In the genomic region with DNA sequence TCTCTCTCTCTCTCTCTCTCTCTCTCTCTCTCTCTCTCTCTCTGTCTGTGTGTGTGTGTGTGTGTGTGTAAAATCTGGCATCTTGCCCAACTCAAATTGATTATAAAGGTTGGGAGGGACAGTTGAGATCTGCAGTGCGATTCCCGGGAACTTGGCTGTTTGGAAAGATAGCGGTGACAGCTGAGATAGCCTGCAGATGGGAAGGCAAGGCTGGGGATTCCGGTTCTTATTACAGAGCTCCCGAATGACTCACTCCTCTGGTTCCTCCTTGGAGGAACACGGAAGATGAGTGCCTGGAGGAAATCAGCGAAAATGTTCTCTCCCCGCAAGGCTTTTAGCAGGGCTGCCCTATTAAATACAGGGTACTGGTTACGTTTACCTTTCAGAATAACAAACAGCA, we compare ENCODE assay signal across 12 mouse cellular contexts.
A peak's percentile ranks its signal among the peaks of the same experiment; 100 is the strongest.
DNase-seq lines count a peak whose midpoint lies in the region; ATAC-seq and TF ChIP-seq lines count a peak whose summit lies in the region.
"Had no signal": no experiment of that assay in that cellular context is flagged by ENCODE, and none has a peak within 500 bp of the region (broad histone marks: within the 10 kb centered on the region; RNA-seq: fewer than 3 reads in every experiment).

No protein-coding gene starts in this region.

- 57% methylated on average over 9 of the region's 9 CpGs for WGBS in forebrain, postnatal 0 days
- 78% methylated on average over 9 of the region's 9 CpGs for WGBS in forebrain, embryonic 11.5 days
- 57% methylated on average over 9 of the region's 9 CpGs for WGBS in stomach, embryonic 15.5 days
- 42% methylated on average over 9 of the region's 9 CpGs for WGBS in stomach, postnatal 0 days
- WGBS in hindbrain, embryonic 10.5 days, result 74% methylated on average over 9 of the region's 9 CpGs

- H3K9ac ChIP-seq in forebrain, postnatal 0 days, result no peak overlapping the region
- H3K9ac ChIP-seq in forebrain, embryonic 11.5 days (ENCODE audit: low read length), result no peak overlapping the region
- H3K9ac ChIP-seq in stomach, embryonic 15.5 days, result no peak overlapping the region
- H3K9ac ChIP-seq in stomach, postnatal 0 days (ENCODE audit: low read length), result no peak overlapping the region
- H3K9ac ChIP-seq: limb, embryonic 15.5 days; midbrain, embryonic 13.5 days had no signal

- no peak for TF ChIP-seq CTCF in forebrain, postnatal 0 days (IDR thresholded peaks at IDR 0.05; ENCODE audit: low read depth)
- no peak for TF ChIP-seq CTCF in stomach, postnatal 0 days (IDR thresholded peaks at IDR 0.05; ENCODE audit: low read depth)

- no peak overlapping the region for H3K4me2 ChIP-seq in forebrain, postnatal 0 days (ENCODE audit: low read depth)
- H3K4me2 ChIP-seq in forebrain, embryonic 11.5 days (ENCODE audit: low read depth, low read length, severe bottlenecking), result no peak overlapping the region
- no peak overlapping the region for H3K4me2 ChIP-seq in stomach, embryonic 15.5 days
- no peak overlapping the region for H3K4me2 ChIP-seq in stomach, postnatal 0 days (replicated peaks; ENCODE audit: low read depth)
- H3K4me2 ChIP-seq: limb, embryonic 15.5 days; midbrain, embryonic 13.5 days had no signal

- TF ChIP-seq EP300 in stomach, postnatal 0 days (optimal IDR thresholded peaks at IDR 0.05), result no peak

- no peaks in the 10 kb centered on the region for H3K36me3 ChIP-seq in forebrain, postnatal 0 days (ENCODE audit: insufficient read depth)
- no peaks in the 10 kb centered on the region for H3K36me3 ChIP-seq in forebrain, embryonic 11.5 days (ENCODE audit: control insufficient read depth, insufficient read depth, low read length)
- H3K36me3 ChIP-seq in stomach, embryonic 15.5 days, result no peaks in the 10 kb centered on the region
- no peaks in the 10 kb centered on the region for H3K36me3 ChIP-seq in stomach, postnatal 0 days (ENCODE audit: control insufficient read depth, insufficient read depth, low read length)
- H3K36me3 ChIP-seq in hindbrain, embryonic 10.5 days, result no peaks in the 10 kb centered on the region
- H3K36me3 ChIP-seq: limb, embryonic 15.5 days; midbrain, embryonic 13.5 days had no signal

- H3K4me3 ChIP-seq in forebrain, postnatal 0 days (ENCODE audit: low read depth, low read length), result no peak overlapping the region
- H3K4me3 ChIP-seq in forebrain, embryonic 11.5 days (ENCODE audit: low read depth, low read length), result no peak overlapping the region
- H3K4me3 ChIP-seq in stomach, embryonic 15.5 days (replicated peaks), result no peak overlapping the region
- no peak overlapping the region for H3K4me3 ChIP-seq in stomach, postnatal 0 days (ENCODE audit: low read depth, low read length)
- no peak overlapping the region for H3K4me3 ChIP-seq in hindbrain, embryonic 10.5 days
- H3K4me3 ChIP-seq: erythroblast, embryonic 14.5 days; limb, embryonic 15.5 days; midbrain, embryonic 13.5 days had no signal

- no peaks in the 10 kb centered on the region for H3K4me1 ChIP-seq in forebrain, postnatal 0 days (ENCODE audit: insufficient read depth)
- H3K4me1 ChIP-seq in forebrain, embryonic 11.5 days (replicated peaks; ENCODE audit: control insufficient read depth, insufficient read depth, low read length), result no peaks in the 10 kb centered on the region
- H3K4me1 ChIP-seq in stomach, embryonic 15.5 days, result no peaks in the 10 kb centered on the region
- H3K4me1 ChIP-seq in stomach, postnatal 0 days (replicated peaks; ENCODE audit: control insufficient read depth, insufficient read depth), result no peaks in the 10 kb centered on the region
- H3K4me1 ChIP-seq in hindbrain, embryonic 10.5 days (replicated peaks), result no peaks in the 10 kb centered on the region
- H3K4me1 ChIP-seq: limb, embryonic 15.5 days; midbrain, embryonic 13.5 days had no signal

- no peak overlapping the region for H3K27ac ChIP-seq in forebrain, postnatal 0 days (ENCODE audit: low read depth, low read length)
- H3K27ac ChIP-seq in forebrain, embryonic 11.5 days (ENCODE audit: low read depth, low read length), result no peak overlapping the region
- H3K27ac ChIP-seq in stomach, embryonic 15.5 days, result no peak overlapping the region
- H3K27ac ChIP-seq in stomach, postnatal 0 days (replicated peaks), result no peak overlapping the region
- H3K27ac ChIP-seq in hindbrain, embryonic 10.5 days, result no peak overlapping the region
- H3K27ac ChIP-seq: limb, embryonic 15.5 days; midbrain, embryonic 13.5 days had no signal

- ATAC-seq in forebrain, postnatal 0 days, result peak; percentile 47; the same call in 1 of the 2 replicates
- ATAC-seq in forebrain, embryonic 11.5 days (replicated peaks; ENCODE audit: low FRiP score), result no peak
- ATAC-seq in stomach, embryonic 15.5 days (ENCODE audit: insufficient read depth, low FRiP score, low read depth), result 0 out of 2 replicates have a peak, but pooled peaks have one; percentile 27
- ATAC-seq in stomach, postnatal 0 days (ENCODE audit: low FRiP score, low TSS enrichment), result no peak
- ATAC-seq: midbrain, embryonic 13.5 days had no signal

- no peaks in the 10 kb centered on the region for H3K9me3 ChIP-seq in forebrain, postnatal 0 days (ENCODE audit: low read length)
- no peaks in the 10 kb centered on the region for H3K9me3 ChIP-seq in forebrain, embryonic 11.5 days (ENCODE audit: control insufficient read depth, low read length)
- no peaks in the 10 kb centered on the region for H3K9me3 ChIP-seq in stomach, embryonic 15.5 days
- H3K9me3 ChIP-seq in stomach, postnatal 0 days (ENCODE audit: control insufficient read depth, low read length), result no peaks in the 10 kb centered on the region
- H3K9me3 ChIP-seq in hindbrain, embryonic 10.5 days, result no peaks in the 10 kb centered on the region
- H3K9me3 ChIP-seq: limb, embryonic 15.5 days; midbrain, embryonic 13.5 days had no signal

- DNase-seq in forebrain, postnatal 0 days, result peak; percentile 14
- no peak for DNase-seq in forebrain, embryonic 11.5 days (ENCODE audit: low spot score)
- peak; percentile 3 for DNase-seq in layer of hippocampus, adult 11-12 months (ENCODE audit: low spot score)
- no peak for DNase-seq in layer of hippocampus, postnatal 25 days (ENCODE audit: extremely low spot score in 1 of 2, low spot score in 1 of 2)
- no peak for DNase-seq in stomach, postnatal 0 days (ENCODE audit: low spot score)
- DNase-seq in right cerebral cortex, postnatal 36 days (ENCODE audit: low spot score in 2 of 2), result peak; percentile 2 to 3
- DNase-seq in hindbrain, embryonic 10.5 days (ENCODE audit: low spot score), result no peak
- DNase-seq: cerebellum, adult 11 months had no signal

- no peaks in the 10 kb centered on the region for H3K27me3 ChIP-seq in forebrain, postnatal 0 days (ENCODE audit: insufficient read depth, low read length)
- peaks cover 4% of the 10 kb centered on the region for H3K27me3 ChIP-seq in forebrain, embryonic 11.5 days (ENCODE audit: control insufficient read depth, insufficient read depth, low read length)
- H3K27me3 ChIP-seq in stomach, embryonic 15.5 days (replicated peaks), result no peaks in the 10 kb centered on the region
- H3K27me3 ChIP-seq in stomach, postnatal 0 days (ENCODE audit: control insufficient read depth, insufficient read depth, low read length), result no peaks in the 10 kb centered on the region
- peaks cover 44% of the 10 kb centered on the region for H3K27me3 ChIP-seq in hindbrain, embryonic 10.5 days (ENCODE audit: insufficient read depth, poor library complexity, severe bottlenecking)

Comparison
In these comparisons a context has a peak if more than half of its experiments do, and no peak if none do; other contexts are left out.
1. ATAC-seq: peak in forebrain, postnatal 0 days (single experiment) and stomach, embryonic 15.5 days (single experiment); none in forebrain, embryonic 11.5 days (single experiment) and stomach, postnatal 0 days (single experiment).
2. DNase-seq: peak in forebrain, postnatal 0 days (single experiment), layer of hippocampus, adult 11-12 months (single experiment) and right cerebral cortex, postnatal 36 days (2 of 2); none in forebrain, embryonic 11.5 days (single experiment), layer of hippocampus, postnatal 25 days (0 of 2), stomach, postnatal 0 days (single experiment) and hindbrain, embryonic 10.5 days (single experiment).